Mouse (Mus musculus): ENCODE measurements around the gene Trappc5.

DNA sequence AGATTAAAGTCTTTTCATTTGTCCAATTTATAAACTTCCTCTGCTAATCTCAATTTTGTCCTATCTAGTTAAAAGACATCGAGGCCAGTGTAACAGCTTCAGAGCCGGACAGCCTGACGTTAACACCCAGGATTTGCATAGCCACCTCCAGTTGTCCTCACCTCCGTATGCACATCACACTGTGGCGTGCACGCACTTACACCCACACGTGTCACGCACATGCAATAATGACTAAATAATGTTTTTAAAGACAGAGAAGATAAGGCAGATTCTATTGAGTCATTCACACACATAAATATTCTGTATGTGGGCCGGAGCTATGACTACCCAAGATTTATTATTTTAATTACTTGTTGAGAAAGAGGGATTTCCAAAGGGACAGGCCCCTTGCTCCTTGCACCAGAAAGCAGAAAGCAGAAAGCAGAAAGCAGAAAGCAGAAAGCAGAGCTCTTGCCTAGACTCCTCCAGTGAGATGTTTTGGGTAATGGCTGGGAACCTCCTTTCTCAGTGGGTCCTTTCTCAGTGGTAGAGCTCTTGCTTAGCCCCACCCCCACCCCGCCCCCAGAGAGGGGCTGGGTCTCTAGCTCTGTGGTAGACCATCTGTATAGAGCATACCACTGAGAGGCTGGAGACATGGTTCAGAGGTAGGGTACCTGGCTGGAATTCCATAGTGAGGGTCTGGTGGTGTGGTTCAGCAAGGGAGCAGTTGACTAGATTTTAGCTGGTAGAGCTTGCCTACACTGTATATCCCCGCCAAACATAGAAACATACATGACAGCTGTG, 21.2 kb upstream of the Trappc5 start:
- TF ChIP-seq CTCF (IDR thresholded peaks at IDR 0.05; ENCODE audit: low read depth, low read length) (no peak), POLR2A (IDR thresholded peaks at IDR 0.05; ENCODE audit: extremely low read depth, insufficient read depth, low read length) (no peak)
